Mouse (Mus musculus) lung, embryonic 14.5 days (tissue): ENCODE data around the gene Abcd3. TPM values are rescaled to one million over a fixed set of nuclear protein-coding genes. Genes with fewer than 3 reads are reported as not detected.

Experiments used
- ATAC-seq: fragments of 200-750 bp; cut with Nextera tagmentation; 2 replicates; pipeline ENCODE4 v1.8.0; 2017; ENCODE audit warnings: mild to moderate bottlenecking, moderate TSS enrichment, moderate library complexity; ENCODE audit not compliant: insufficient read depth
- DNase-seq: peaks from one replicate; pipeline ENCODE4 v3.0.0-alpha.2; 2015
- H3K27ac ChIP-seq: fragments of 300-500 bp; sonication (generic); 2 replicates; pipeline ENCODE4 v1.5.1; 2014; ENCODE audit warnings: low read depth, mild to moderate bottlenecking, moderate library complexity
- H3K27me3 ChIP-seq: fragments of 300-500 bp; sonication (generic); 2 replicates; pipeline ENCODE4 v1.6.1; 2014; ENCODE audit warnings: low read length, control low read depth; ENCODE audit not compliant: insufficient read depth
- H3K36me3 ChIP-seq: fragments of 300-500 bp; sonication (generic); 2 replicates; pipeline ENCODE4 v1.6.1; 2014; ENCODE audit warnings: control low read depth; ENCODE audit not compliant: insufficient read depth
- H3K4me1 ChIP-seq: fragments of 300-500 bp; sonication (generic); 2 replicates; pipeline ENCODE4 v1.6.1; 2014; ENCODE audit warnings: antibody characterized with exemption, control low read depth; ENCODE audit not compliant: insufficient read depth
- H3K4me2 ChIP-seq: fragments of 300-500 bp; sonication (generic); 2 replicates; pipeline ENCODE4 v1.6.1; 2014; ENCODE audit warnings: mild to moderate bottlenecking
- H3K4me3 ChIP-seq: fragments of 300-500 bp; sonication (generic); 2 replicates; pipeline ENCODE4 v1.5.1; 2014; ENCODE audit warnings: low read depth, low read length
- H3K9ac ChIP-seq: fragments of 300-500 bp; sonication (generic); 2 replicates; pipeline ENCODE4 v1.6.1; 2014
- H3K9me3 ChIP-seq: fragments of 300-500 bp; sonication (generic); 2 replicates; pipeline ENCODE4 v1.6.1; 2016; ENCODE audit warnings: low read depth, low read length, control low read depth
- CTCF ChIP-seq: IDR thresholded peaks from 2 replicates; pipeline ENCODE4 v1.5.1; 2016; ENCODE audit warnings: antibody characterized with exemption, low read depth
- WGBS: fragments of 180-500 bp; shearing (Covaris S2); extraction: QIAGEN DNeasy Blood & Tissue Kit; methylation state at CpG from one replicate; pipeline ENCODE4 v1.1.7; 2014; 5-methylcytosine and 5-hydroxymethylcytosine counted together
- polyA plus RNA-seq: library from polyadenylated mRNA; unstranded; fragments of >200 nt; fragmentation: Nextera tagmentation; extraction: Ambion mirVana; gene quantifications from 2 replicates; pipeline ENCODE4 v1.2.1, GENCODE M21; 2014

Abcd3 gene
- polyA plus RNA-seq, 1 experiment from 2014 or later: 78.0 TPM

DNA sequence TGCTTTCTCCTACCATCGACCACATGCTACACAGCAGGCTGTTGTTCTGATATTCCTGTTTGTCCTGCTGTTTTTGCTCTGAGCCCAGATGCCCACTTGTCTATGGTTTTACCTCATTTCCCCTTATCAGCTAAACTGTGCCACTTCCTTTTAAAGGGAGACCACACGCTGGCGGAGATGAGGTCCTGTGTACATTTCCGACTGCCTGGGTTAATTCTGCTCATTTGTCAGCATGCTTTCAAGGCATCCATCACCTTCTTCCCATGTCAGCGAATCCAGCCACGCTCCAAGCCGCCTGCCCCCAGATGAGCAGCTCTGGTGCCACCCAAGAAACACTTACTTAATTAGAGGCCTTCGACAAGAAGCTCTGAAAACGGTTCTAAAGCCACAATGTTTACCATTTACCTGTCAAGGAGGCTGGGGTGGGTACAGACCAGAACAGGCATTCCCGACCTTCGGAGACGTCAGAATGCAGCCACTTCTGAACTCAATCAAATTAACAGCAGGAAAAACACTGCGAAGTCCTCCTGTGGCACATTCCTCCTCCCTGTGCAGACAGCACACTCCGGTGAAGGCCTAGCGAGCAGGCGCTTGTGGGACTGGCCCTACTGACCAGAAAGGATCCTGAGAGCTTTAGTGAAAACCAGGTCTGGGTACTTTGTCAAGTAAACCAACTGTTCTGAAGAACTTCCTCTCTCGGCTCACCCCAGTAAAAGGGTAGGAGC lies 75.5 kb downstream of the Abcd3 start:
- Histone ChIP-seq H3K4me1 (peaks cover 15% of the 10 kb centered on the region), H3K36me3 (no peaks in the 10 kb centered on the region), H3K27ac (no peak overlapping the region), H3K27me3 (no peaks in the 10 kb centered on the region), H3K9ac (no peak overlapping the region), H3K4me2 (no peak overlapping the region), H3K4me3 (no peak overlapping the region), H3K9me3 (no peaks in the 10 kb centered on the region)
- DNase-seq (no peak), ATAC-seq (no peak)
- no peak for TF ChIP-seq CTCF
- 22% methylated on average over 17 of the region's 17 CpGs for WGBS

DNA sequence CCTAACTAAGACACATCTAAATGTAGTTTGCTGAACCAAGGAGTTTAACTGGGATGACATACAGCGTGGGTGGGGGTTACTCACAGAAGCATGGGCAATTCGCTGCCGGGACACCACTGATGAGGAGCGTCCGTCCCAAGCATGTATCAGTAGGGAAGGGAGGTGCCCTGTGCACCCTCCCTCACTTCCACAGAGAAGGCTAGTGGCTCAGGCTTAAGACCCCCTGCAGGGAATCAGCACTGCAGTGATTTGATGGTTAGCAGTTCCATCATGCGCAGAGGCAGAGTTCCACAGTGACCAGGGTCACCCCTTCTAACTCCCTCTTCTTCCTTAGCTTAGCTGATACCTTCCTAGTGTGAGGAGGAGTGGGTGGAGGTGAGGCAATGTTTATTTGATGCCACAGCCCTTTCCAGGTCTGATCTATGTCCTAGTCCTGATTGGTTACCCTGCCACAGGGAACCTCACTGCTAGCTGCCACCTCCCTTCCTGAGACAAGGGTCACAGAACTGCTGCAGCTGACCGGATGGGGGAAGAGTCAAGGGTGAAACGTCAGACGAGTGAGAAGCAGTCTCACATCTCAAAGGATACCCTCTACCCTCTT lies 76.3 kb downstream of the Abcd3 start:
- no peak overlapping the region for H3K4me2 ChIP-seq
- H3K36me3 ChIP-seq: peaks cover 5% of the 10 kb centered on the region; the same call in 1 of the 2 replicates
- no peak overlapping the region for H3K9ac ChIP-seq
- H3K27ac ChIP-seq: no peak overlapping the region
- TF ChIP-seq CTCF: no peak
- ATAC-seq (no peak), DNase-seq (no peak)
- H3K4me3 ChIP-seq: no peak overlapping the region
- 62% methylated on average over 9 of the region's 9 CpGs for WGBS
- H3K27me3 ChIP-seq: no peaks in the 10 kb centered on the region
- no peaks in the 10 kb centered on the region for H3K9me3 ChIP-seq
- peaks cover 15% of the 10 kb centered on the region for H3K4me1 ChIP-seq

DNA sequence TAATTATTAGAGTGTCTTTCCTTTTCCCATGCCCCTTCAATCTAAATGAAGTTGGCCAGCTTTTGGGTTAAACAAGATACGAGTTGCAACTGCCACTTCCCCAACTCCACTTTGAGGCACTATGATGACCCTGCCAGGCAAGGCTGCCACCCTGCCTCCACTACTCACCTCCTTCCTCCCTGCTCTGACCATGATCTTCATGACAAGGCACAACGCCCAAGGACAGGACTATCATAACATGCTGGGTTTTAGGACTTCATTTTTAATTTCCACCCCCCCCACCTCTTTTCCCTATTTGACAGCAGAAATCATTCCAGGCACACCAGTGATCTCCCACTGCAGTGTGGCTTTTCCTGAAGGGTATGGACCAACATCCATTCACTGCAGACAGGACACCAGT lies 77.2 kb downstream of the Abcd3 start:
- no peaks in the 10 kb centered on the region for H3K9me3 ChIP-seq
- no peak overlapping the region for H3K4me3 ChIP-seq
- 63% methylated on average over 2 of the region's 2 CpGs for WGBS
- no peaks in the 10 kb centered on the region for H3K27me3 ChIP-seq
- H3K9ac ChIP-seq: no peak overlapping the region
- H3K4me2 ChIP-seq: no peak overlapping the region
- H3K4me1 ChIP-seq: peaks cover 15% of the 10 kb centered on the region
- ATAC-seq: no peak
- DNase-seq: no peak
- no peak overlapping the region for H3K27ac ChIP-seq
- H3K36me3 ChIP-seq: peaks cover 6% of the 10 kb centered on the region; the same call in 1 of the 2 replicates
- TF ChIP-seq CTCF: no peak

DNA sequence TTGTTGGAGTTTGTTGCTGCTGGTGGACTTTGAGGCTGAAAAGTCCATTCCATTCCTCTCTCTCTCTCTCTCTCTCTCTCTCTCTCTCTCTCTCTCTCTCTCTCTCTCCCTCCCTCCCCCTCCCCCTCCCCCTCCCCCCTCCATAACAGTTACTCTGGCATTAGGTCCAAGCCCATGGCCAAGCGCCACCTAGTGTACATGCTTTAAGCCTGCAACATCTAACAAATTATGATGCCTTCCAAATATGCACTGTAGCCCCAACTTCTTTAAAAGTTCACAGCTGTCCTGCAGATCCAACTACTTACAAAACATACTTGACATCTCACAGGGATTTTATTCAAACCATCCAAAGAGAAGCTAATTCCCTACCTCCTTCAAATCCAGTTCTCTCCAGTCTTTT lies 77.6 kb downstream of the Abcd3 start:
- ATAC-seq (no peak), DNase-seq (peak; percentile 56)
- no peaks in the 10 kb centered on the region for H3K27me3 ChIP-seq
- 38% methylated on average over 1 of the region's 1 CpGs for WGBS
- H3K9me3 ChIP-seq: no peaks in the 10 kb centered on the region
- peak; percentile 64 for TF ChIP-seq CTCF
- no peak overlapping the region for H3K27ac ChIP-seq
- peaks cover 15% of the 10 kb centered on the region for H3K4me1 ChIP-seq
- peaks cover 10% of the 10 kb centered on the region; the same call in 1 of the 2 replicates for H3K36me3 ChIP-seq
- H3K4me3 ChIP-seq: no peak overlapping the region
- no peak overlapping the region for H3K4me2 ChIP-seq
- H3K9ac ChIP-seq: no peak overlapping the region

DNA sequence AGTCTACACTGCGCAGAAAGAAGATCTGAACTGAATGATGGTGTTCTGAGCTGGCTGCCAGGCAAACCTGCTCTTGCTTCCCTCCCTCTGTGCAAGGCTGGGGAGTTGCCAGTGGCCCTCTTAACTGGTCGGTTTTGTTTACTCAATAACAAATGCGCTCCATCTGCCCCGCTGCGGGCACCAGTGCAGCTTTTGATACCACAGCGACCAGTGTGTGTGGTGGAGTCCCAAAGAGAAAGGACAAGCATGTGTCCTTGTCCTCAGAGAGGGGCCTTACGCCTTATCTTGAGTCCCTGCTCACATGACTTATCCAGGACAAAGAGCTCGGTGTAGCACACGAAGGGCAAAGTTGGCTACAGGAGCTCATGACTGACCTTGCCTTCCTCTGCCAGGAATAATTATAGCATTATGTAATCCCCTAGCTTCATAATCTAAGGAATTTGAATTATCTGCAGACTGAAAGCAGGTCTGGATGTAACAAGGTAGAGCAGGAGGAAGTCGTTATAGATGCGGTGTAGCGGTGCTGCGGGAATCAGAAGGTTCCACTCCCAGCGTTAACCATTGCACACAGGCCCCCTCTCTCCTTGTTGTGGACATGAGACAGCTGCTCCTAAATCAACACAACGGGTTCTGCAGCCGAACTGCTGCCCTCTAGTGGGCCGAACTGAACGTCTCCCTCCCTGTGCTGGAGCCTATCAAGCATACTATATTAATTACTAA lies 78.9 kb downstream of the Abcd3 start:
- H3K9ac ChIP-seq: no peak overlapping the region
- H3K27me3 ChIP-seq: no peaks in the 10 kb centered on the region
- peak; percentile 90 for TF ChIP-seq CTCF
- H3K4me1 ChIP-seq: peaks cover 15% of the 10 kb centered on the region
- peak overlapping the region; percentile 79 for H3K27ac ChIP-seq
- peak overlapping the region; percentile 41 for H3K4me2 ChIP-seq
- H3K4me3 ChIP-seq: no peak overlapping the region
- WGBS: 16% methylated on average over 18 of the region's 18 CpGs
- H3K36me3 ChIP-seq: peaks cover 20% of the 10 kb centered on the region; the same call in 1 of the 2 replicates
- ATAC-seq (peak; percentile 83), DNase-seq (peak; percentile 93)
- H3K9me3 ChIP-seq: no peaks in the 10 kb centered on the region

DNA sequence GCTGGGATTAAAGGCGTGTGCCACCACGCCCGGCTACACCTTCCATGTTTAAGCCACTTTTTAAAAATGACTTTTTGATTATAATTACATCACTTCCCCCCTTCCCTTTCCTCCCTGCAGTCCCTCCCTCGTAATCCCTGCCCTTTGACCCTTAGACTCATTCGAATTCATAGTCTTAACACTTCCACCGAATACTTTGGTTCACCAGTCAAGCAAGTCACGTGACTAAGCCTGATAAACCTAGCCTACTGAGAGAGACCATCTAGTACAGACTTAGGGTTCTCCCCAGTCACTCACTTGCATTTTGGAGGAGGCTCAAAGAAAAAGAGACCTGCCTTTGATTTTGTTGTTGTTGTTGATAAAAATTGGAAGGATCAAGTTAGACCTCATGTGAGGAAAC lies 79.6 kb downstream of the Abcd3 start:
- DNase-seq (no peak), ATAC-seq (no peak)
- Histone ChIP-seq H3K9ac (no peak overlapping the region), H3K4me1 (peaks cover 15% of the 10 kb centered on the region), H3K36me3 (peaks cover 20% of the 10 kb centered on the region; the same call in 1 of the 2 replicates), H3K9me3 (no peaks in the 10 kb centered on the region), H3K4me2 (no peak overlapping the region), H3K4me3 (no peak overlapping the region), H3K27me3 (no peaks in the 10 kb centered on the region), H3K27ac (peak overlapping the region; percentile 79; the same call in 1 of the 2 replicates)
- TF ChIP-seq CTCF: no peak
- WGBS: 60% methylated on average over 7 of the region's 7 CpGs

DNA sequence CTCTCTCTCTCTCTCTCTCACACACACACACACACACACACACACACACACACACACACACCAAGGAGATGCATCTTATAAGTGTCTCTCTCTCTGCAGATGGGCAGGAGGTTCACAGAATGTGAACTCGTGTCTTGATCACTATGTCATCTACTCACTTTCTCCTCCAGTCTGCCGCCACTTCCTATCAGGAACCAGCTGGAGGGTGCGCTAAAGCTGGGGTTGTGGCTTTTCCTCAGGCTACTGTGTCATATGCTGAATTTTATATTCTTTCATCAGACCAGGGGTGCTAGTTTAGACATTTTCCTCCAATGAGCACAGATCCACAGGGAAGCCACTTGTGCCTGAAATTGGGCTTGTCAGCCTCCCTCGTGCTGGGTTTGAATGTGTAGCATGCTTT lies 85.4 kb downstream of the Abcd3 start:
- Histone ChIP-seq H3K36me3 (peaks cover 27% of the 10 kb centered on the region; the same call in 1 of the 2 replicates), H3K27ac (no peak overlapping the region), H3K4me3 (no peak overlapping the region), H3K9ac (no peak overlapping the region), H3K4me1 (no peaks in the 10 kb centered on the region), H3K9me3 (no peaks in the 10 kb centered on the region), H3K27me3 (no peaks in the 10 kb centered on the region), H3K4me2 (no peak overlapping the region)
- no peak for ATAC-seq
- DNase-seq: no peak
- TF ChIP-seq CTCF: no peak
- 72% methylated on average over 4 of the region's 4 CpGs for WGBS
